Mouse (Mus musculus) midbrain, postnatal 0 days (tissue): ENCODE results near the gene Esp1. TPM values are rescaled to one million over a fixed set of nuclear protein-coding genes. Genes with fewer than 3 reads are reported as not detected.

ENCODE experiments used
- ATAC-seq: fragments of 200-750 bp; cut with Nextera tagmentation; 2 replicates; pipeline ENCODE4 v1.8.0; 2017; ENCODE audit warnings: moderate number of reproducible peaks, mild to moderate bottlenecking, moderate TSS enrichment, moderate library complexity; ENCODE audit not compliant: low FRiP score
- DNase-seq: peaks from one replicate; pipeline ENCODE4 v3.0.0-alpha.2; 2015; ENCODE audit warnings: low spot score
- H3K27ac ChIP-seq: fragments of 300-500 bp; sonication (generic); 2 replicates; pipeline ENCODE4 v1.5.1; 2014; ENCODE audit warnings: low read depth, mild to moderate bottlenecking, low read length, mixed read lengths
- H3K27me3 ChIP-seq: fragments of 300-500 bp; sonication (generic); 2 replicates; pipeline ENCODE4 v1.6.1; 2014; ENCODE audit warnings: low read length, control low read depth, mixed read lengths; ENCODE audit not compliant: insufficient read depth
- H3K36me3 ChIP-seq: fragments of 300-500 bp; sonication (generic); 2 replicates; pipeline ENCODE4 v1.6.1; 2014; ENCODE audit warnings: low read length, control low read depth, mixed read lengths; ENCODE audit not compliant: insufficient read depth
- H3K4me1 ChIP-seq: fragments of 300-500 bp; sonication (generic); 2 replicates; pipeline ENCODE4 v1.6.1; 2014; ENCODE audit warnings: mild to moderate bottlenecking, control low read depth, antibody characterized with exemption, low read length, mixed read lengths; ENCODE audit not compliant: insufficient read depth
- H3K4me2 ChIP-seq: fragments of 300-500 bp; sonication (generic); 2 replicates; pipeline ENCODE4 v1.6.1; 2014; ENCODE audit warnings: low read depth, mild to moderate bottlenecking, low read length, mixed read lengths; ENCODE audit not compliant: poor library complexity, severe bottlenecking
- H3K4me3 ChIP-seq: fragments of 300-500 bp; sonication (generic); 2 replicates; pipeline ENCODE4 v1.5.1; 2014; ENCODE audit warnings: low read depth, mild to moderate bottlenecking, low read length, moderate library complexity
- H3K9ac ChIP-seq: fragments of 300-500 bp; sonication (generic); replicated peaks from 2 replicates; pipeline ENCODE4 v1.6.1; 2014; ENCODE audit warnings: mild to moderate bottlenecking, low read length, moderate library complexity, mixed read lengths; ENCODE audit not compliant: poor library complexity, severe bottlenecking
- H3K9me3 ChIP-seq: fragments of 300-500 bp; sonication (generic); 2 replicates; pipeline ENCODE4 v1.6.1; 2016; ENCODE audit warnings: low read length, control low read depth
- CTCF ChIP-seq: IDR thresholded peaks from 2 replicates; pipeline ENCODE4 v1.5.1; 2016; ENCODE audit warnings: antibody characterized with exemption, mild to moderate bottlenecking
- WGBS: fragments of 180-500 bp; shearing (Covaris S2); extraction: QIAGEN DNeasy Blood & Tissue Kit; methylation state at CpG from one replicate; pipeline ENCODE4 v1.1.7; 2014; 5-methylcytosine and 5-hydroxymethylcytosine counted together
- polyA plus RNA-seq: library from polyadenylated mRNA; unstranded; fragments of >200 nt; fragmentation: Nextera tagmentation; extraction: Ambion mirVana; gene quantifications from 2 replicates; pipeline ENCODE4 v1.2.1, GENCODE M21; 2015
- total RNA-seq: library from RNA; depleted of rRNA; stranded (reverse); fragments of >200 nt; gene quantifications from 2 replicates; pipeline ENCODE4 v1.2.3, GENCODE M21; 2014; rRNA removed

Gene Esp1
- total and polyA plus RNA-seq, 2 experiments from 2014 or later = not detected

DNA sequence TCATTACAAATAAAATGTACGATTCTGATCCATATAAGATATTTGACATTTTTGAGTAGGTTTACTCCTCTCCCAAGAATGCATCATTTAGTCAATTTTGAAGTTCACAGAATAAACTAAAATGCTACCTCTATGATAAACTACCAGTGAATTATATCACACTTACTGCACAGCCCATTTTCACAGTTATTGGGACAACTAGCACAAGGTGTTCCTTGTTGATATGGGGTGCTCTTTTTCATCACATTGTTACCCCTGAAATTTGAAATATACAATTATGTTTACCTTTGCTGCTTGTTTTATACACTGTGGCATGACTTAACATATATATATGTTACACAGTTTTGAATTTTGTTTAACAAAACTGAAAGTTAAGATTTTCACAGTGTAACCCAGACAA lies 40.2 kb downstream of the Esp1 start:
- H3K4me3 ChIP-seq = no peak overlapping the region
- no peaks in the 10 kb centered on the region for H3K4me1 ChIP-seq
- no peak overlapping the region for H3K27ac ChIP-seq
- no peaks in the 10 kb centered on the region for H3K9me3 ChIP-seq
- WGBS = 66% methylated on average over 1 of the region's 1 CpGs
- DNase-seq (no peak), ATAC-seq (no peak)
- TF ChIP-seq CTCF = no peak
- no peak overlapping the region for H3K4me2 ChIP-seq
- no peak overlapping the region for H3K9ac ChIP-seq
- no peaks in the 10 kb centered on the region for H3K36me3 ChIP-seq
- H3K27me3 ChIP-seq = no peaks in the 10 kb centered on the region

Other genes starting within 250 kb of the Esp1 start
- not detected in 2 replicates for gene Esp8, start 207.1 kb upstream of the Esp1 start, total RNA-seq
- gene Esp8, start 207.1 kb upstream of the Esp1 start, polyA plus RNA-seq = not detected in 2 replicates
- gene Esp6, start 165.6 kb upstream of the Esp1 start, total RNA-seq = not detected in 2 replicates
- gene Esp6, start 165.6 kb upstream of the Esp1 start, polyA plus RNA-seq = not detected in 2 replicates
- not detected in 2 replicates for gene Esp4, start 128.5 kb upstream of the Esp1 start, total RNA-seq
- gene Esp4, start 128.5 kb upstream of the Esp1 start, polyA plus RNA-seq = not detected in 2 replicates
- not detected in 2 replicates for gene Esp3, start 95.0 kb upstream of the Esp1 start, total RNA-seq
- gene Esp3, start 95.0 kb upstream of the Esp1 start, polyA plus RNA-seq = not detected in 2 replicates
- gene Crisp2, start 79.9 kb downstream of the Esp1 start, total RNA-seq = not detected in 2 replicates
- gene Crisp2, start 79.9 kb downstream of the Esp1 start, polyA plus RNA-seq = not detected in 2 replicates
- gene Rhag, start 84.0 kb downstream of the Esp1 start, total RNA-seq = not detected in 2 replicates
- gene Rhag, start 84.0 kb downstream of the Esp1 start, polyA plus RNA-seq = not detected in 2 replicates
- 0.38 and 2.2 TPM in 2 replicates for gene 9130008F23Rik, start 153.4 kb downstream of the Esp1 start, total RNA-seq
- gene 9130008F23Rik, start 153.4 kb downstream of the Esp1 start, polyA plus RNA-seq = 0.86 and 1.3 TPM in 2 replicates
- not detected in 2 replicates for gene Glyatl3, start 187.2 kb downstream of the Esp1 start, total RNA-seq
- gene Glyatl3, start 187.2 kb downstream of the Esp1 start, polyA plus RNA-seq = not detected in 2 replicates
- 9.5 and 16.6 TPM in 2 replicates for gene Mut, start 207.6 kb downstream of the Esp1 start, total RNA-seq
- 16.1 and 16.6 TPM in 2 replicates for gene Mut, start 207.6 kb downstream of the Esp1 start, polyA plus RNA-seq
- gene Cenpq, start 207.9 kb downstream of the Esp1 start, total RNA-seq = 2.8 and 3.9 TPM in 2 replicates
- gene Cenpq, start 207.9 kb downstream of the Esp1 start, polyA plus RNA-seq = 6.7 and 9.0 TPM in 2 replicates